Mouse (Mus musculus) G1E (cell line): ENCODE measurements at regions not wholly inside any gene's neighbourhood (a gene's known extent, or its start where the extent isn't known, plus 50 kb on each side); places are given as distances from the start of the nearest gene placed in this dataset.

ENCODE experiments used
- ATAC-seq: 2 replicates; pipeline ENCODE4 v1.8.0; 2016; ENCODE audit warnings: mild to moderate bottlenecking; ENCODE audit not compliant: insufficient number of reproducible peaks, poor library complexity, low FRiP score, severe bottlenecking; ENCODE audit errors: extremely low read depth
- DNase-seq: peaks from one replicate; pipeline ENCODE4 v3.0.0; 2012; ENCODE audit warnings: low spot score
- H3K27me3 ChIP-seq: 2 replicates; pipeline ENCODE4 v1.6.1; 2012; ENCODE audit warnings: mild to moderate bottlenecking, low read length, inconsistent platforms; ENCODE audit not compliant: insufficient read depth
- H3K36me3 ChIP-seq: replicated peaks from 2 replicates; pipeline ENCODE3; 2012; ENCODE audit warnings: mild to moderate bottlenecking, inconsistent platforms
- H3K4me1 ChIP-seq: 2 replicates; pipeline ENCODE4 v1.6.1; 2012; ENCODE audit warnings: low read depth, low read length, inconsistent platforms, mixed read lengths; ENCODE audit not compliant: insufficient read depth
- H3K4me3 ChIP-seq: 2 replicates; pipeline ENCODE4 v1.5.1; 2012; ENCODE audit warnings: low read depth, mild to moderate bottlenecking, inconsistent platforms, low read length, moderate library complexity, mixed read lengths
- H3K9me3 ChIP-seq: replicated peaks from 2 replicates; pipeline ENCODE4 v1.6.1; 2012; ENCODE audit warnings: inconsistent platforms
- CTCF ChIP-seq: IDR thresholded peaks from 2 replicates; pipeline ENCODE4 v1.5.1; 2012; ENCODE audit warnings: low read depth, low read length, inconsistent platforms, mixed read lengths
- GATA1 ChIP-seq: IDR thresholded peaks from 2 replicates; pipeline ENCODE4 v1.6.1; 2012; ENCODE audit warnings: borderline replicate concordance, low read length, inconsistent platforms, mixed read lengths
- GATA2 ChIP-seq: IDR thresholded peaks from 2 replicates; pipeline ENCODE4 v1.6.1; 2012; ENCODE audit warnings: low read depth, low read length, inconsistent platforms, borderline replicate concordance
- POLR2AphosphoS5 ChIP-seq: IDR thresholded peaks from 2 replicates; pipeline ENCODE4 v1.6.1; 2012; ENCODE audit warnings: low read depth, low read length, inconsistent platforms; ENCODE audit not compliant: insufficient replicate concordance
- TAL1 ChIP-seq: conservative IDR thresholded peaks from 2 replicates; pipeline ENCODE4 v1.6.1; 2012; ENCODE audit warnings: low read depth, low read length, inconsistent platforms, mixed read lengths

DNA sequence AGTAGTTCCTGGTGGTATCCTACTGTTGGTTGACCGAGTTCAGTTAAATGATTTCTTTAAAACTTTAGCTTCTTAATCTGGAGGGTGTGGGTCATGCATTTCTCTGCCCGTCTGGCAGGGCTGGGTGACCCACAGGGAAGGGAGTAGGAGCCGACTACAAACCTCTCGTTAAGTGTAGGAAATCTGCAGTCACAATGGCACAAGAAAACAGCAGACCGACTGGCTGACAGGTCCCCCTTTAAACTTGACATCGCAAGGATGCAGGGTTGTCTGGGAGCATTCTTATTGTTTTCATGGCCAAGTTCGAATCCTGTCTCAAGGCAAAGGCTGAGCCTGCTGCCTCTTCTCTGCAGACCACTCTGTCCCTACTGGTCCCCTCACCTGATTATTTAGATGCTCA is 235.7 kb downstream of the Etnk1 start:
- Histone ChIP-seq H3K27me3 (no peaks in the 10 kb centered on the region), H3K36me3 (no peaks in the 10 kb centered on the region), H3K4me1 (no peaks in the 10 kb centered on the region), H3K4me3 (no peak overlapping the region), H3K9me3 (peaks cover 53% of the 10 kb centered on the region)
- no peak for TF ChIP-seq GATA1
- TF ChIP-seq GATA2 = no peak
- no peak for TF ChIP-seq CTCF
- no peak for TF ChIP-seq POLR2AphosphoS5
- TF ChIP-seq TAL1 = no peak
- ATAC-seq (no peak), DNase-seq (no peak)

DNA sequence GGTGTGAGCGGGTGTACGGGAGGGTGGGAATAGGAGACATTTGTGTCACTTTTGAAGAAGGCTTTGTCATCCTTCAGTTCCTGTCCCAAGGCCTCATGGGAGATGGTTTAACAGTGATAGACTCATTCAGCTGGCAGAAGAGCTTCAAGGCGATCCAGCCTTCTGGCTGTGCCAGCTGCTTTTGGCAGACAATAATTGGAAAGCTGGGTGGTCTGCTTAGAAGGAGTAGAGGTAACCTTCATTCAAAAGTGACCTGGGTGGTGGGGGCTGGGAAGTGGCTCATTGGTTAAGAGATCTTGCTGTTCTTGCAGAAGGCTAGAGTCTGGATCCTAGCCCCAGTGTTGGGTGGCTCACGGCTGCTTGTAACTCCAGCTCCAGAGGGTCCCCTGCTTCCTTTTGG is 237.5 kb downstream of the Etnk1 start:
- DNase-seq (no peak), ATAC-seq (no peak)
- peaks cover 55% of the 10 kb centered on the region for H3K9me3 ChIP-seq
- no peaks in the 10 kb centered on the region for H3K36me3 ChIP-seq
- H3K4me3 ChIP-seq = no peak overlapping the region
- no peaks in the 10 kb centered on the region for H3K4me1 ChIP-seq
- no peaks in the 10 kb centered on the region for H3K27me3 ChIP-seq
- TF ChIP-seq POLR2AphosphoS5 (no peak), GATA2 (no peak), GATA1 (no peak), CTCF (no peak), TAL1 (no peak)

DNA sequence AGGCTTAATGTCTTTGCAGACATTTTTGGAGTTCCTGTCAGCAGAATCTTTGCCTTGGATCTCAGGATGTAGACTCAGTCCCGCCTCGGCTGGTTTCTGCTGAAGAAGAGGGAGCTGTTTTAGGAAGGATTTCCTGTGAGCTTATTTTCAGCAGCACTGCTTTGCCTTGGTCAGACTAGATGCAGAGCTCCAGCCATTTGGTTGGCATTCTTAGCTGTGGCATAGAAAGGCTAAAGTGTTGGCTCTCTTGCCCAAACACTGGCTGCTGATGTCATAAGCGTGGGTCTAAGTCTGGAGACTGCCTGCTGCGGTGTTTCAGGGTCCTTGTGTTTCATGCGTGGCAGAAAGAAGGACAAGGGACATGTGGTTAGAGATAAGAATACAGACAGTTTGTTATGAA is 245.0 kb downstream of the Etnk1 start:
- Histone ChIP-seq H3K4me3 (no peak overlapping the region), H3K4me1 (no peaks in the 10 kb centered on the region)

DNA sequence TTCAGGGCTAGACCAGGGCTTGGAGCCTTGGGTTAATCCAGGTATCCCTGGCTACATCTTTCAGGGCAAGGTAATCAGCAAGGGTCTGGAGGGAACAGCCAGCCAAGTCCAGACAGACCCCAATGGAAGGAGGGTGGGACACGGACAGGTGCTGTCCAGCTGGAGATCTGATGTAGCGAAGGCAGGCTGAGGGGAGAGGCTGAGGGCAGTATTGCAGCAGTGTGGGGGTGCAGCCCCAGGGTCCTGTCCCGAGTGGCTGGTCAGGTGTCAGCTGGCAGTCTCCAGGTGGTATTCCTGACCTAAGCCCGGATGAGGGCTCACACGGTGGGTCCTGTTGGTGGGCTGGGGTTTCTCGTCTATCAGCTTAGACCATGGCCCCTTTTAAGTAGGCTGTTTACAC is 245.7 kb downstream of the Etnk1 start:
- no peak for DNase-seq
- TF ChIP-seq TAL1 (no peak), GATA1 (no peak), GATA2 (no peak), POLR2AphosphoS5 (no peak), CTCF (no peak)
- no peaks in the 10 kb centered on the region for H3K4me1 ChIP-seq
- ATAC-seq = no peak
- no peaks in the 10 kb centered on the region for H3K27me3 ChIP-seq
- no peak overlapping the region for H3K4me3 ChIP-seq
- H3K36me3 ChIP-seq = no peaks in the 10 kb centered on the region
- peaks cover 61% of the 10 kb centered on the region for H3K9me3 ChIP-seq

More for the DNA sequence above, 245.0 kb downstream of the Etnk1 start:
- peaks cover 61% of the 10 kb centered on the region for H3K9me3 ChIP-seq
- H3K27me3 ChIP-seq = no peaks in the 10 kb centered on the region
- DNase-seq (no peak), ATAC-seq (no peak)
- no peaks in the 10 kb centered on the region for H3K36me3 ChIP-seq
- no peak for TF ChIP-seq POLR2AphosphoS5
- no peak for TF ChIP-seq GATA1
- no peak for TF ChIP-seq CTCF
- no peak for TF ChIP-seq GATA2
- no peak for TF ChIP-seq TAL1

DNA sequence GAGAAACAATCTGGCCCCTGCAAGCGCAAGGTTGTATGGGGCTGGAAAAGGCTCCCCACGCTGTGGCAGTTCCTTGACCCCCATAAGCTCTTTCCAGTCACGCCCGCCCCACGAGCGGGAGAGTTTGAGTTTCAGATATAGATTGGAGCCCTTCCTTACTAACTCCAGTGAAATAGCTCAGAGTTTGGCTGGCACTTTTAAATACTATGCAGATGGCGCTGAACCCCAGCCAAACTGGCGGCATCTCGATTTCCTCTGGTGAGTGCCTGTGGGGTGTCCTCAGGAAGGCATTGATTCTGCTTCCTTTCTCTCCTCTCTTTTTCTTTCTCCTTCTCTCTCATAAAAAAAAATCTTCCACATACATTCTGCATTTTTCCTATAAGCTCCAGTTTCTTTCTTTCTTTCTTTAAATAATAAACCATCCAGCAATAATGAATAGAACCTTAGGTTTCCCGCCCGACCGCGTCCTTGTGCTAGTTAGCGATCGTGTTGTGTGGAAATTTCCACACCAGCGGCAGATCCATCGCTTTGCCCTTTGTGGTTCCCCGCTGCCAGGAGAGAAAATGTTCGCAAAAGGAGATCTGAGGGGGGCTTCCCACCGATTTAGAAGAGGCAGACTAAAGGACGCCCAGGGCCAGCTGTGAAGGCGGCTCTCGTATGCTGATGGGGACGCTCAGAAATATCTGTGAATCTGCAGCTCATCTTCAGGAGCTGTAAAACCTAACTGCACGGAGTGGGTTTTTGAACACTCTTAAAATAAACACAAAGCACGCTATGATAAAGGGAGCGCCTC is 247.8 kb downstream of the Etnk1 start:
- TF ChIP-seq POLR2AphosphoS5 = no peak
- no peak for TF ChIP-seq TAL1
- TF ChIP-seq GATA2 = no peak
- no peak for TF ChIP-seq GATA1
- TF ChIP-seq CTCF = no peak
- DNase-seq = no peak
- Histone ChIP-seq H3K4me3 (no peak overlapping the region), H3K36me3 (no peaks in the 10 kb centered on the region), H3K9me3 (peaks cover 57% of the 10 kb centered on the region), H3K4me1 (no peaks in the 10 kb centered on the region), H3K27me3 (no peaks in the 10 kb centered on the region)
- no peak for ATAC-seq

DNA sequence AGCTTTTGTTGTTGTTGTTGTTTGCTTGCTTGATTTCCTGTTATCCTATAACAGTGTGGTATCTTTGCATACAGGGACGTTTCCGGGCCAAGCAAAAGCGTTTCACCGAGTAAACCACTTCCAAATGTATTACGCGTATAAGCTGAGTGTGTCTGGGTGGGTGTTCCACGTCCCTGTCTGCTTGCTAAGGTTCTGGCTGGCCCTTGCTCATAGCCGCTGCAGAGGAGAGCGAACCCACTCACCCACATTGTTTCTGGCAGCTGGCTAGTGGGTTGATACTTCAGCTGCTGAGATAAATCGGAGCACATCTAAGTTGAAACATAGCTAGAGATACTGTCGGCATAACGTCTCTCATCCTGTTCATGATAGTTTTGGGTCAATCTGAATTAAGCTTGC is 248.4 kb downstream of the Etnk1 start:
- ATAC-seq (no peak), DNase-seq (no peak)
- H3K4me3 ChIP-seq = no peak overlapping the region
- H3K36me3 ChIP-seq = no peaks in the 10 kb centered on the region
- H3K27me3 ChIP-seq = no peaks in the 10 kb centered on the region
- no peaks in the 10 kb centered on the region for H3K4me1 ChIP-seq
- H3K9me3 ChIP-seq = peaks cover 51% of the 10 kb centered on the region
- TF ChIP-seq GATA1 (no peak), POLR2AphosphoS5 (no peak), GATA2 (no peak), TAL1 (no peak), CTCF (no peak)
